Mouse (Mus musculus) bone marrow macrophage, adult 2 months (primary cell): ENCODE measurements around the gene Actr1b. TPM values are rescaled to one million over a fixed set of nuclear protein-coding genes. Genes with fewer than 3 reads are reported as not detected.
A peak's percentile ranks its signal among the peaks of the same experiment; 100 is the strongest.

Experiments
- H3K27ac ChIP-seq: 2 replicates; pipeline ENCODE4 v1.5.1; 2012; ENCODE audit warnings: low read depth, low read length; ENCODE audit not compliant: insufficient read depth
- H3K4me1 ChIP-seq: 2 replicates; pipeline ENCODE4 v1.6.1; 2012; ENCODE audit warnings: low read length; ENCODE audit not compliant: control insufficient read depth, insufficient read depth
- H3K4me3 ChIP-seq: 2 replicates; pipeline ENCODE4 v1.5.1; 2012; ENCODE audit warnings: mild to moderate bottlenecking, low read length, moderate library complexity; ENCODE audit not compliant: insufficient read depth
- CTCF ChIP-seq: IDR thresholded peaks from 2 replicates; pipeline ENCODE4 v1.5.1; 2012; ENCODE audit warnings: low read depth, mild to moderate bottlenecking, low read length, moderate library complexity
- POLR2A ChIP-seq: IDR thresholded peaks from 2 replicates; pipeline ENCODE4 v1.6.1; 2012; ENCODE audit warnings: mild to moderate bottlenecking, low read depth, low read length, borderline replicate concordance
- polyA plus RNA-seq: library from polyadenylated mRNA; stranded (reverse); fragments of >200 nt; gene quantifications from 2 replicates; pipeline ENCODE4 v1.2.4, GENCODE M21; 2012; ENCODE audit not compliant: missing spikeins, insufficient read depth, insufficient read length

The Actr1b gene
- polyA plus RNA-seq, 1 experiment = 43.7 TPM

DNA sequence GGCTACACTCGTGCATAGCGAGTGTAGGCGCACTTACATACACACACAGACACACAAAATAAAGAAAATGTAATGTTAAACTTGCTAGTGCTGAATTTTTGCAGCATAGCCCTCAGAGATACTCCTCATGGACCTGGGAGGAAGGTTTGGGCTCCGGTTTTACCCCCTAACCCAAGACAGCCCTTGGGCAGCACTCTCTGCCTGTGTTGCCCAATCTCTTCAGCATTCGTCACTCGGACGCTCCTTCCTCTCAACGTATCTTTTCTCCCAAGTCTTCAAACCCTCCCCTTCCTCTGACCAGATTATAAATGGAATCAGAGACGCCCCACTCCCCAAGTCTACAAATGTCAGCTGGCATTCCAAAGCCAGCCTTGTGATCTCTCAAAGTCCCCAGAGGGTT is 28.8 kb upstream of the Actr1b start:
- H3K4me3 ChIP-seq = no peak overlapping the region
- TF ChIP-seq POLR2A (no peak), CTCF (no peak)
- H3K4me1 ChIP-seq = no peaks in the 10 kb centered on the region
- no peak overlapping the region for H3K27ac ChIP-seq

DNA sequence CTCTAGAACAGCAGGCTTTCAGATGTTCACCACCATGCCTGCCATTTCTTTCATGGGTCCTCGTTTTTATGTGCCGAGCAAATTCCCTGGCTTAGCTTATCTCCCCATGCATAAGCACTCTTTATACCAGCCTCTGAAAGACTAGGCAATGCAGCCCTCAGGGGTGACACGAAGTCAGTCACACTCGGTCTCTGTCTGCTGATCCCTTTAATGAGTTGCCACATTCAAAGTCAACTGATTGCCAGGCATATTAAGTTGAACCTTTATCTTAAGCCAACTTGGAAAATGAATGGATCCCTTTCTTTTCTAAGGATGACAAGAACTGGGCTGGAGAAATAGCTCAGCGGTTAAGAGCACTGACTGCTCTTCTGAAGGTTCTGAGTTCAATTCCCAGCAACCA is 25.0 kb upstream of the Actr1b start:
- Histone ChIP-seq H3K4me1 (no peaks in the 10 kb centered on the region), H3K27ac (no peak overlapping the region), H3K4me3 (no peak overlapping the region)
- no peak for TF ChIP-seq POLR2A
- no peak for TF ChIP-seq CTCF

DNA sequence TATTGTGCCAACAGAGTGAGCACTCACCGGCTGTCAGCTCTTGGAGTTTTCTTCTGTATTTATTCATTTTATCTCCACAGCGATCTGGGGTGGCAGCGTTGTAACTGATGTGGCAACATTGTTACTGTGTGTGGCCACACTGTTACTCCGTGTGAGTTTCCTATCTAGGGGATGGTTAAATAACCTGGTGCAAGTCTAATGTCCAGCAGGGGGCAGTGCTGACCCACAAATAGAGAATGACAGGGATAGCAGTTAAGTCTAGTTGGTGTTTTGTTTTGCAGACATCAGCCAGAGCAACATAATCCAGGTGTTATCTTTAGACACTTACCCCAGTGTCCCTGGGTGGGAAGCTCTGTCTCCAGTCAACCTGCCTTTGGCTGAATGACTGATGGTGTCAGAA is 23.1 kb upstream of the Actr1b start:
- TF ChIP-seq POLR2A = no peak
- peak; percentile 10; the same call in 1 of the 2 replicates for TF ChIP-seq CTCF
- H3K27ac ChIP-seq = no peak overlapping the region
- H3K4me3 ChIP-seq = no peak overlapping the region
- H3K4me1 ChIP-seq = no peaks in the 10 kb centered on the region

DNA sequence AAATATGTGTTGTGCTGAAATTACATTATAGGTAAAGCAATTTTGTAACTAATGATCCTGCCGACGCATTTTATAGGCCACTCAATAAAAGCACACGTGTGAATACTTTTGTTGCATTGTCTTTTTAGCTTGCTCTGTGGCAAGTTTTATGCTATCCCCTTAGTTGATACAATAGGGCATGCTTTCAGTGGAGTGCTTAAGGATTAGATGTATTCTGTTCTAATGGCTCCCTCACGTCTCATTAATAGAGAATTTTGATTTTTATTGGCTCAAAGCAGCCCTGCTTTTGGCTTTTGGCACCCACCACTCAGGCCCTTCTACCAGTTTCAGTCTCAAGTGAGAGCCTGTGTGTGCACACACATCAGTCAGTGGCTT is 9.8 kb upstream of the Actr1b start:
- no peaks in the 10 kb centered on the region for H3K4me1 ChIP-seq
- TF ChIP-seq POLR2A (no peak), CTCF (no peak)
- no peak overlapping the region for H3K27ac ChIP-seq
- no peak overlapping the region for H3K4me3 ChIP-seq

DNA sequence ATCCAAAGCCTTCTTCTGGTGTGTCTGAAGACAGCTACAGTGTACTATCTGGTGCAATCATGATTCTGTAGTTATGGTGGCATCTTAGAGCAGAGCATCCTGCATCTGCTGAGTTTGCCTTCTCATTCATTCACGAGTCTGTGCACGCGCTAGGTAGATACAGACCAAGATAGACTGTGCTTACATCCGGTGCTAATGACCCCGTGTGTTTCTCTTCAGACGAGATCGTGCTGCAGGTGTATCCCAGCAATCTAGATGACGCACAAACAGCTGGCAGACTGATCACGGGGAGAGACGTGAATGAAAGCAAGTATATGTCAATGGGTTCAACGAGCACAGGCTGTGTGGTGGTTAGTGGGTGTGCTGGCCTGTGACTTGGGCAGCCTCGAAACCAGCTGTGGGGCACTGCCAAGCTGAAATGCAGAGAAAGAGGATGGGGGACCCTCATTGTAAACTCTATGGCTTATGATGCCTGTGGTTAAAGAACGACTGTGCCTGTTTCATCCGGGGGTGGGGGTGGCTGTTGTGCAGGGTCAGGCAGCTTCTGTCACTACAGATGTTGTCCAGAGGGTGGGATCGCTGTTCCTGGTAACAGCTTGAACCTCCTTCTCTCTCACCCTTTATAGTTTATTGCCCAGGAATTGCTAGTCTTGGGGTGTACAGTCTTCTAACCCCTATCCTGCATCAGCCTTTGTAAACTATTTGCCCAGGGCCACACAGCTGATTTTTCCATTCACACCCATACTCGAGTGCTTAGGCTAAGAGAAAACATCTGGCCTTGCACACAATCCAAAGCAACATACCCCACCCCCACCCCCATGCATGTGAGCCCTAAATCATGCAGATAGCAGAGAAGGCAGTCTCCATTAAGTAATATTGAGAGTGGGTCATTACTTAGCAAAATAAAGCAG is 9.2 kb upstream of the Actr1b start:
- no peak overlapping the region for H3K27ac ChIP-seq
- H3K4me3 ChIP-seq = no peak overlapping the region
- TF ChIP-seq POLR2A (no peak), CTCF (no peak)
- H3K4me1 ChIP-seq = no peaks in the 10 kb centered on the region

DNA sequence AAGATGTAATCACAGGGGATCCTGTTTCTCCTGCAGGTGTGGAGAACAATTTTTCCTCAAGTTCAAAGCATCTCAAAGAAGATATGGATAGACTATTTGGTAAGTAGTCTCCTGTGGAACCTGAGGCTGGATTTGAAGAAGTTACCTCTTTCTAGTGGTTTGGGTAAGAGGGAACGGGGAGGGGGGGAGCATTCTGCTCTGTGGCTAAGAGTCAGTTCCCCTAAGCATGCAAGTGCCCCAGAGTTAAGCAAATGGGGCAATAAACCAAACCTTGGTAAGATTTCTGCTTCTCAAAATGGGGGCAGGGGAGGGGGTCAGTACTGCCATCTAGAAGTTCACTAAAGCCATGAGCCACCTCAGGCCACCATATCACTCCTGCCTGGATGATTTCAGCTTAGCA is 4.6 kb upstream of the Actr1b start:
- no peak overlapping the region for H3K27ac ChIP-seq
- TF ChIP-seq POLR2A = no peak
- TF ChIP-seq CTCF = no peak
- no peaks in the 10 kb centered on the region for H3K4me1 ChIP-seq
- H3K4me3 ChIP-seq = no peak overlapping the region

DNA sequence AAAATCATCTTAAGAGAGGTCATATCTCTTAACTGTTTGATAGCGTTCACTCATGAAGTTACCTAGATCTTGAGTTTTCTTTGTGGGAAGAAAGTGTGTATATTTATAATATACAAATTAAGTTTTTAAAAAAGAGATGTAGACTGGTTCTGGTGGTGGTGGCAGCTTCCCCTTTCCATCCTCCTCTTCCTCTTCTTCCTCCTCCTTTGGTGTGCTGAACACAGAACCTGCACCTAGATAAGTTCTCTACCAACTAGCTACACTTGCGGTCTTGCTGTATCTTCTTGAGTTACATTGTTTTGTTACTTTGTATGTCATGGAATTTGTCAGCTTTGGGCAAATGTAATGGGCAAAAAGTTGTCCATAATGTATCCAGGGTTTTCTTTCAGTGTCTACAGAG is 3.1 kb downstream of the Actr1b start:
- Histone ChIP-seq H3K4me1 (peaks cover 15% of the 10 kb centered on the region), H3K4me3 (no peak overlapping the region), H3K27ac (no peak overlapping the region)
- no peak for TF ChIP-seq CTCF
- no peak for TF ChIP-seq POLR2A

DNA sequence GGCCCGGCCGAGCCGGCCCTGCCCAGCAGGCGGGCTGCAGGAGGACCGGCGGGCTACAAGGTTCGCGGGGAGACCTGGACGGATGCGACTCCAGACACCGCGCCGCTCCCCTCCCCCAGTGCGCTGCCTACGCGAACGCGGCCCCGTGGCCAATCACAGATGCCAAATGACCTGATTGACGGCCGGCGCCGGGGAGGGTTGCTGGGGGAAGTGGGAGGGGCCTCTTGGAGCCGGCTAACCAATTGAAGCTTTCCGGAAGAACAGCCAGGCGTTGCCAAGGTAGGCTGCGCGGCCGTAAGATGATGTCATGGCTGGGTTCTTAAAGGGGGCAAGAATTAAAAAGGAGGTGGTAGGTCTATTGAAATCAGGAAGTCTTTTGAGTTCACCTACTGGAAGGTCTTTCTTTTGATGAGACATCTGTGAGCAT is 4.4 kb downstream of the Actr1b start, which contains the start of gene 4933424G06Rik:
TSS of gene 4933424G06Rik (plus strand) at position 296 of the 427 bp plus-strand sequence.
- peak within 1 kb of the TSS; percentile 93 for H3K4me3 ChIP-seq
- TF ChIP-seq POLR2A = no peak
- no peak for TF ChIP-seq CTCF
- peaks cover 15% of the 10 kb centered on the region for H3K4me1 ChIP-seq
- peak within 1 kb of the TSS; percentile 44 for H3K27ac ChIP-seq

DNA sequence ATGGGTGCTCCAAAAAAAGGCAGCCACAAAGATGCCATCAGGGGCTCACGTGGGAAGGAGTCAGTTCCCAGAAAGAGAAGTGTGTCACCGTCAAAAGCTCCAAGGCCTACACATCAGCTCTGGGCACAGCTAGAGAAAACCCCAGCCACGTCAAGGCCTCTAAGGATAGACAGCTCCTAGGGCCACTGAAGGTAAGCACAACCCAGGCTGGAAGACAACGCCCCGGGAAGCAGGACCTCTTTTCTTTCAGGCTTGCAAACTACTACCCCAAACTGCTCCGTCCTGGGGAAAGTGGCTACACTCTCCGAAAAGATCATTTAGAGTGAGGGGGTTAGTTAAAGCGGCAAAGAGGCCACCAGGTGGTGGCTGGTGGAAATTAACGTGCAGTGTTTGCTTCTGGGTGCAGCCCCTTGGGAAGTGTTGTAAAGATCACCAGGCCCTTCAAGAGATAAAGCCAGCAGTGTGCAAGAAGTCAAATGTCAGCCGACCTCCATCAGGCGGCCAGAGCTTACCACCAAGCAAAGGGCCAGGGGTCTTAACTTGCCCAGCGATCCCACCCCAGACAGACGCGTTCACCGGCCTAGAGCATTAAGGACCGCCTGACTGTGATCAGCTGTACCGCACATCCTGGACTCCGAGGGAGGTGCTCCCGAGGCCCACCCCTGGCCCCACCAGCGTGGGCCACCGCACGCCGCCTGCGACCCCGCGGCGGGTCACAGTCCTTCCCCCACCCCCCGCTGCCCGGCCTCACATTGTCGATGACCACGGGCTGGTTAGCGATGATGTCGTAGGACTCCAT is 5.0 kb downstream of the Actr1b start:
- Histone ChIP-seq H3K27ac (peak overlapping the region; percentile 44), H3K4me3 (peak overlapping the region; percentile 93), H3K4me1 (peaks cover 15% of the 10 kb centered on the region)
- TF ChIP-seq CTCF (no peak), POLR2A (no peak)

DNA sequence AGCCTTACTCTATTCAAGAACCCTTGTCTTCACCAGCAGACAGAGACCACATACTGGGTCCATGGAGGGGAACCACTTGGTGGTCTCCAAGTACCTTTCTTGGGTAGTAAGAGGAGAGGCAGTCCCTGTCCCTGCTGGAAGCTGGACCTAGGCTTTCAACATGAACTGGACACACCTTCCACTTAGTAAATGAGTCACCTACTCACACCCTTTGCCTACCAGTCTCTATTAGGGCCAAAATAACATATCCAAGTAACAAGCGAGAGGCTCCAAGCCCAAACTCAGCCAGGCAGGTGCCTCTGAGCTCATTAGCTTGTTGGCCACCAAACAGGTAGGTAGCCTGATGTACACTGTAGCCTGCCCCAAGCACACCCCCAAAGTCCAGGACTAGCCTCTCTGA is 5.6 kb downstream of the Actr1b start:
- Histone ChIP-seq H3K4me1 (peaks cover 15% of the 10 kb centered on the region), H3K27ac (no peak overlapping the region), H3K4me3 (peak overlapping the region; percentile 93)
- TF ChIP-seq POLR2A = no peak
- no peak for TF ChIP-seq CTCF
